In genomic region chr11:50358950-50359861, GRCm38 (mm10) we compare ENCODE assay signal across 8 mouse cellular contexts. TPM values are rescaled to one million over a fixed set of nuclear protein-coding genes. Genes with fewer than 3 reads are reported as not detected.
DNase-seq lines count a peak whose midpoint lies in the region; ATAC-seq and TF ChIP-seq lines count a peak whose summit lies in the region.

No protein-coding gene starts in this region.

- H3K4me2 ChIP-seq in embryonic facial prominence, embryonic 11.5 days (ENCODE audit: low read depth, low read length): peak overlapping the region; percentile 89
- H3K4me2 ChIP-seq in heart, embryonic 14.5 days (ENCODE audit: low read length): peak overlapping the region; percentile 97
- peak overlapping the region; percentile 94 for H3K4me2 ChIP-seq in kidney, postnatal 0 days (ENCODE audit: low read length)
- peak overlapping the region; percentile 72 for H3K4me2 ChIP-seq in liver, embryonic 14.5 days (ENCODE audit: low read depth)

- H3K9me3 ChIP-seq in embryonic facial prominence, embryonic 11.5 days (replicated peaks; ENCODE audit: control insufficient read depth, low read length): no peaks in the 10 kb centered on the region
- no peaks in the 10 kb centered on the region for H3K9me3 ChIP-seq in heart, embryonic 14.5 days (ENCODE audit: control insufficient read depth, low read length)
- H3K9me3 ChIP-seq in kidney, postnatal 0 days (replicated peaks; ENCODE audit: low read length): no peaks in the 10 kb centered on the region
- H3K9me3 ChIP-seq in liver, embryonic 14.5 days (ENCODE audit: control insufficient read depth, low read length): no peaks in the 10 kb centered on the region

- peaks cover 2% of the 10 kb centered on the region; the same call in 1 of the 2 replicates for H3K4me1 ChIP-seq in embryonic facial prominence, embryonic 11.5 days (ENCODE audit: control insufficient read depth, insufficient read depth, low read length)
- no peaks in the 10 kb centered on the region for H3K4me1 ChIP-seq in heart, embryonic 14.5 days (ENCODE audit: control insufficient read depth in 2 of 2, insufficient read depth in 2 of 2, low read length in 2 of 2)
- no peaks in the 10 kb centered on the region for H3K4me1 ChIP-seq in kidney, postnatal 0 days (replicated peaks; ENCODE audit: insufficient read depth, low read length)
- peaks cover 2 to 7% of the 10 kb centered on the region in 2 experiments; a peak in 2 of 4 replicates for H3K4me1 ChIP-seq in liver, embryonic 14.5 days (replicated peaks; ENCODE audit: control insufficient read depth in 2 of 2, insufficient read depth in 2 of 2, low read length in 1 of 2)

- no peaks in the 10 kb centered on the region for H3K36me3 ChIP-seq in embryonic facial prominence, embryonic 11.5 days (replicated peaks; ENCODE audit: control insufficient read depth, insufficient read depth, low read depth, low read length)
- no peaks in the 10 kb centered on the region for H3K36me3 ChIP-seq in heart, embryonic 14.5 days (ENCODE audit: control insufficient read depth, insufficient read depth, low read length)
- no peaks in the 10 kb centered on the region for H3K36me3 ChIP-seq in kidney, postnatal 0 days (ENCODE audit: insufficient read depth, low read length)
- H3K36me3 ChIP-seq in liver, embryonic 14.5 days (replicated peaks; ENCODE audit: control insufficient read depth, insufficient read depth, low read depth): no peaks in the 10 kb centered on the region

- peak; percentile 53; the same call in 1 of the 2 replicates for ATAC-seq in embryonic facial prominence, embryonic 11.5 days (replicated peaks; ENCODE audit: insufficient number of reproducible peaks, low FRiP score, low TSS enrichment, low read depth)
- peak; percentile 45; the same call in 1 of the 2 replicates for ATAC-seq in heart, embryonic 14.5 days (ENCODE audit: insufficient number of reproducible peaks, insufficient read depth, low FRiP score, low read depth)
- peak; percentile 64 for ATAC-seq in kidney, postnatal 0 days (replicated peaks; ENCODE audit: low FRiP score, low read depth)
- ATAC-seq in liver, embryonic 14.5 days (ENCODE audit: insufficient read depth): peak; percentile 24; the same call in 1 of the 2 replicates

- peak; percentile 19 to 36 for DNase-seq in B cell, adult 2 months
- peak; percentile 20 to 35 for DNase-seq in adrenal gland, postnatal 36 days
- peak; percentile 76 for DNase-seq in embryonic facial prominence, embryonic 11.5 days (ENCODE audit: low spot score)
- peak; percentile 77 for DNase-seq in kidney, postnatal 0 days (ENCODE audit: low spot score)
- peak in 1 of 3 experiments; percentile 49 for DNase-seq in liver, embryonic 14.5 days (ENCODE audit: low read depth in 3 of 3, low spot score in 3 of 3)
- DNase-seq in naive thymus-derived CD4-positive, alpha-beta T cell, adult 2 months (ENCODE audit: low read depth): peak; percentile 26
- DNase-seq in thymus, postnatal 36 days: peak; percentile 27 to 38

- TF ChIP-seq EP300 in liver, embryonic 14.5 days (IDR thresholded peaks at IDR 0.05; ENCODE audit: low read depth): no peak

- 1% methylated on average over 74 of the region's 74 CpGs for WGBS in embryonic facial prominence, embryonic 11.5 days
- 2% methylated on average over 74 of the region's 74 CpGs for WGBS in heart, embryonic 14.5 days
- 2% methylated on average over 74 of the region's 74 CpGs for WGBS in kidney, postnatal 0 days
- WGBS in liver, embryonic 14.5 days (ENCODE audit: insufficient replicate concordance): 3% methylated on average over 74 of the region's 74 CpGs

- H3K27ac ChIP-seq in embryonic facial prominence, embryonic 11.5 days (replicated peaks; ENCODE audit: low read depth, low read length): no peak overlapping the region; the same call in 1 of the 2 replicates
- no peak overlapping the region for H3K27ac ChIP-seq in heart, embryonic 14.5 days (replicated peaks in 1 of 2; ENCODE audit: control insufficient read depth in 1 of 2, insufficient read depth in 1 of 2, low read depth in 2 of 2, low read length in 2 of 2)
- peak overlapping the region; percentile 75 for H3K27ac ChIP-seq in kidney, postnatal 0 days
- H3K27ac ChIP-seq in liver, embryonic 14.5 days: no peak overlapping the region

- peaks cover 3% of the 10 kb centered on the region; the same call in 1 of the 2 replicates for H3K27me3 ChIP-seq in embryonic facial prominence, embryonic 11.5 days (ENCODE audit: control insufficient read depth, insufficient read depth, low read length)
- peaks cover 7% of the 10 kb centered on the region; the same call in 1 of the 2 replicates for H3K27me3 ChIP-seq in heart, embryonic 14.5 days (ENCODE audit: control insufficient read depth, insufficient read depth, low read length)
- no peaks in the 10 kb centered on the region for H3K27me3 ChIP-seq in kidney, postnatal 0 days (ENCODE audit: insufficient read depth, low read length)
- peaks cover 11% of the 10 kb centered on the region for H3K27me3 ChIP-seq in liver, embryonic 14.5 days (ENCODE audit: control insufficient read depth, insufficient read depth, low read length)

- TF ChIP-seq CTCF in kidney, postnatal 0 days (IDR thresholded peaks at IDR 0.05; ENCODE audit: low read depth): 0 out of 2 replicates have a peak, but pooled peaks have one; percentile 5
- no peak for TF ChIP-seq CTCF in liver, embryonic 14.5 days (IDR thresholded peaks at IDR 0.05; ENCODE audit: low read depth)

- peak overlapping the region; percentile 63 for H3K9ac ChIP-seq in embryonic facial prominence, embryonic 11.5 days (replicated peaks; ENCODE audit: low read length)
- H3K9ac ChIP-seq in heart, embryonic 14.5 days (ENCODE audit: low read length): peak overlapping the region; percentile 73
- peak overlapping the region; percentile 72 for H3K9ac ChIP-seq in kidney, postnatal 0 days (ENCODE audit: low read depth, low read length)
- H3K9ac ChIP-seq in liver, embryonic 14.5 days (replicated peaks): no peak overlapping the region; the same call in 1 of the 2 replicates

- peak overlapping the region; percentile 53 for H3K4me3 ChIP-seq in embryonic facial prominence, embryonic 11.5 days (ENCODE audit: low read depth, low read length)
- peak overlapping the region; percentile 68 to 69 for H3K4me3 ChIP-seq in heart, embryonic 14.5 days (ENCODE audit: control insufficient read depth in 1 of 2, insufficient read depth in 1 of 2, low read depth in 1 of 2, low read length in 2 of 2)
- H3K4me3 ChIP-seq in kidney, postnatal 0 days (replicated peaks; ENCODE audit: low read depth, low read length): peak overlapping the region; percentile 56
- H3K4me3 ChIP-seq in liver, embryonic 14.5 days (ENCODE audit: insufficient read depth in 1 of 2, low read depth in 2 of 2, low read length in 2 of 2): peak overlapping the region; percentile 52 to 56

RNA-seq across cellular contexts. Expression of gene Cby3, which starts 4.9 kb away (rescaled TPM):
- not detected for total RNA-seq in adrenal gland, postnatal 36 days (2021)
- not detected in 2 replicates for polyA plus RNA-seq in embryonic facial prominence, embryonic 11.5 days (2014; fragmentation: Nextera tagmentation; extraction: Ambion mirVana)
- polyA plus RNA-seq in heart, embryonic 14.5 days (2014; fragmentation: Nextera tagmentation; extraction: Ambion mirVana): 0.31 TPM in 1 of 2 replicates, not detected in the other
- polyA plus RNA-seq in kidney, postnatal 0 days (2015; fragmentation: Nextera tagmentation; extraction: Ambion mirVana): 1.4 and 1.5 TPM in 2 replicates
- 0.08 TPM in 1 of 2 replicates, not detected in the other for polyA plus RNA-seq in liver, embryonic 14.5 days (2012; rRNA removed)
- not detected in 2 replicates for polyA plus RNA-seq in liver, embryonic 14.5 days (2014; fragmentation: Nextera tagmentation; extraction: Ambion mirVana)

RNA-seq across cellular contexts. Expression of gene Hnrnph1, which starts 17.6 kb away (rescaled TPM):
- 100 to 1,000 TPM; 212 to 305 TPM for total RNA-seq in adrenal gland, postnatal 36 days (2021)
- polyA plus RNA-seq in embryonic facial prominence, embryonic 11.5 days (2014; fragmentation: Nextera tagmentation; extraction: Ambion mirVana): 823 and 855 TPM in 2 replicates
- 226 and 241 TPM in 2 replicates for polyA plus RNA-seq in heart, embryonic 14.5 days (2014; fragmentation: Nextera tagmentation; extraction: Ambion mirVana)
- polyA plus RNA-seq in kidney, postnatal 0 days (2015; fragmentation: Nextera tagmentation; extraction: Ambion mirVana): 294 and 309 TPM in 2 replicates
- polyA plus RNA-seq in liver, embryonic 14.5 days (2012; rRNA removed): 163 and 200 TPM in 2 replicates
- polyA plus RNA-seq in liver, embryonic 14.5 days (2014; fragmentation: Nextera tagmentation; extraction: Ambion mirVana): 101 and 120 TPM in 2 replicates

RNA-seq across cellular contexts. Expression of gene Canx, which starts 33.7 kb away (rescaled TPM):
- 100 to 1,000 TPM; 473 to 490 TPM for total RNA-seq in adrenal gland, postnatal 36 days (2021)
- 247 and 265 TPM in 2 replicates for polyA plus RNA-seq in embryonic facial prominence, embryonic 11.5 days (2014; fragmentation: Nextera tagmentation; extraction: Ambion mirVana)
- 197 and 211 TPM in 2 replicates for polyA plus RNA-seq in heart, embryonic 14.5 days (2014; fragmentation: Nextera tagmentation; extraction: Ambion mirVana)
- 302 and 330 TPM in 2 replicates for polyA plus RNA-seq in kidney, postnatal 0 days (2015; fragmentation: Nextera tagmentation; extraction: Ambion mirVana)
- polyA plus RNA-seq in liver, embryonic 14.5 days (2012; rRNA removed): 55.3 and 91.6 TPM in 2 replicates
- polyA plus RNA-seq in liver, embryonic 14.5 days (2014; fragmentation: Nextera tagmentation; extraction: Ambion mirVana): 136 and 143 TPM in 2 replicates
